Mouse (Mus musculus): ENCODE results near the gene Rab20. TPM values are rescaled to one million over a fixed set of nuclear protein-coding genes. Genes with fewer than 3 reads are reported as not detected.
A peak's percentile ranks its signal among the peaks of the same experiment; 100 is the strongest.
"Not testable (repeated sequence)": the region's sequence is repeated elsewhere in the genome, so short reads cannot be mapped to it uniquely, and the experiment has no call there.

Rab20 gene
- total RNA-seq, 2 experiments from 2014 or later, result 0.74 to 0.94 TPM

- no peak for DNase-seq (ENCODE audit: low spot score in 2 of 2)
Observed at GRCm38 (mm10) chr8:11481876-11482275, 3.4 kb upstream of the Rab20 start.

GRCm38 (mm10) chr8:11479591-11479990 lies 1.1 kb upstream of the Rab20 start:
- no peak for DNase-seq (ENCODE audit: low spot score in 2 of 2)

- DNase-seq (ENCODE audit: low spot score in 2 of 2), result no peak
Observed at GRCm38 (mm10) chr8:11478807-11479527, 457 bp upstream of the Rab20 start.

- DNase-seq (ENCODE audit: low spot score in 2 of 2), result no peak
Observed at GRCm38 (mm10) chr8:11477178-11477553, 1.3 kb downstream of the Rab20 start.

GRCm38 (mm10) chr8:11476338-11477177 lies 2.0 kb downstream of the Rab20 start:
- DNase-seq (ENCODE audit: low spot score in 2 of 2), result no peak

- no peak for DNase-seq (ENCODE audit: low spot score in 2 of 2)
Observed at GRCm38 (mm10) chr8:11475876-11476275, 2.6 kb downstream of the Rab20 start.

- DNase-seq (ENCODE audit: low spot score in 2 of 2), result no peak
Observed at GRCm38 (mm10) chr8:11475397-11475796, 3.1 kb downstream of the Rab20 start.

- DNase-seq (ENCODE audit: low spot score in 2 of 2), result no peak
Observed at GRCm38 (mm10) chr8:11473072-11473471, 5.4 kb downstream of the Rab20 start.

GRCm38 (mm10) chr8:11471309-11471708 lies 7.2 kb downstream of the Rab20 start:
- DNase-seq (ENCODE audit: low spot score in 2 of 2), result no peak

- DNase-seq (ENCODE audit: low spot score in 2 of 2), result no peak
Observed at GRCm38 (mm10) chr8:11470694-11471093, 7.8 kb downstream of the Rab20 start.

- DNase-seq (ENCODE audit: low spot score in 2 of 2), result no peak
Observed at GRCm38 (mm10) chr8:11469095-11469494, 9.4 kb downstream of the Rab20 start.

GRCm38 (mm10) chr8:11466528-11466927 lies 12.0 kb downstream of the Rab20 start:
- not testable (repeated sequence) for DNase-seq (ENCODE audit: low spot score in 2 of 2)

GRCm38 (mm10) chr8:11465619-11466018 lies 12.9 kb downstream of the Rab20 start:
- DNase-seq (ENCODE audit: low spot score in 2 of 2), result no peak

GRCm38 (mm10) chr8:11464707-11464964 lies 13.9 kb downstream of the Rab20 start:
- DNase-seq (ENCODE audit: low spot score in 2 of 2), result no peak

- no peak for DNase-seq (ENCODE audit: low spot score in 2 of 2)
Observed at GRCm38 (mm10) chr8:11463889-11464706, 14.4 kb downstream of the Rab20 start.

GRCm38 (mm10) chr8:11463541-11463888 lies 15.0 kb downstream of the Rab20 start:
- no peak for DNase-seq (ENCODE audit: low spot score in 2 of 2)

GRCm38 (mm10) chr8:11462641-11463040 lies 15.9 kb downstream of the Rab20 start:
- DNase-seq (ENCODE audit: low spot score in 2 of 2), result no peak

GRCm38 (mm10) chr8:11461847-11462246 lies 16.7 kb downstream of the Rab20 start:
- no peak for DNase-seq (ENCODE audit: low spot score in 2 of 2)

- DNase-seq (ENCODE audit: low spot score in 2 of 2), result peak in 1 of 2 experiments; percentile 51
Observed at GRCm38 (mm10) chr8:11460934-11461333, 17.6 kb downstream of the Rab20 start.

- DNase-seq (ENCODE audit: low spot score in 2 of 2), result no peak
Observed at GRCm38 (mm10) chr8:11459016-11459415, 19.5 kb downstream of the Rab20 start.

- no peak for DNase-seq (ENCODE audit: low spot score in 2 of 2)
Observed at GRCm38 (mm10) chr8:11457981-11458836, 20.3 kb downstream of the Rab20 start.

Measured in layer of hippocampus, postnatal 14 days (tissue).